28 mouse cellular contexts compared by ENCODE assay signal in genomic region chr13:37399340-37399739, GRCm38 (mm10). TPM values are rescaled to one million over a fixed set of nuclear protein-coding genes. Genes with fewer than 3 reads are reported as not detected.
DNase-seq lines count a peak whose midpoint lies in the region; ATAC-seq and TF ChIP-seq lines count a peak whose summit lies in the region.
"Had no signal": no experiment of that assay in that cellular context is flagged by ENCODE, and none has a peak within 500 bp of the region (broad histone marks: within the 10 kb centered on the region; RNA-seq: fewer than 3 reads in every experiment).

No protein-coding gene starts in this region.

- H3K9ac ChIP-seq in hindbrain, embryonic 16.5 days (ENCODE audit: low read depth, low read length) = no peak overlapping the region
- H3K9ac ChIP-seq: embryonic facial prominence, embryonic 12.5 days; heart, embryonic 15.5 days; hindbrain, embryonic 12.5 days; limb, embryonic 12.5 days; midbrain, embryonic 13.5 days; stomach, embryonic 15.5 days had no signal

- no peak for TF ChIP-seq CTCF in lung, adult 2 months (IDR thresholded peaks at IDR 0.05; ENCODE audit: insufficient read depth, low read length)
- TF ChIP-seq CTCF in cerebellum, adult 2 months (IDR thresholded peaks at IDR 0.05; ENCODE audit: borderline replicate concordance, insufficient read depth, low read depth, low read length) = no peak

- no peak for TF ChIP-seq POLR2A in lung, adult 2 months (IDR thresholded peaks at IDR 0.05; ENCODE audit: borderline replicate concordance, extremely low read depth, low read depth, low read length)
- no peak for TF ChIP-seq POLR2A in cerebellum, adult 2 months (IDR thresholded peaks at IDR 0.05; ENCODE audit: borderline replicate concordance, insufficient read depth, low read length)

- H3K4me2 ChIP-seq in hindbrain, embryonic 16.5 days (ENCODE audit: low read length) = no peak overlapping the region
- H3K4me2 ChIP-seq: embryonic facial prominence, embryonic 12.5 days; heart, embryonic 15.5 days; hindbrain, embryonic 12.5 days; limb, embryonic 12.5 days; liver, embryonic 11.5 days; midbrain, embryonic 13.5 days; stomach, embryonic 15.5 days had no signal

- H3K4me1 ChIP-seq in lung, adult 2 months (ENCODE audit: control insufficient read depth, insufficient read depth, low read length) = no peaks in the 10 kb centered on the region
- no peaks in the 10 kb centered on the region for H3K4me1 ChIP-seq in cerebellum, adult 2 months (ENCODE audit: control insufficient read depth, insufficient read depth, low read length)
- no peaks in the 10 kb centered on the region for H3K4me1 ChIP-seq in hindbrain, embryonic 16.5 days (ENCODE audit: control insufficient read depth, insufficient read depth, low read depth, low read length)
- H3K4me1 ChIP-seq: embryonic facial prominence, embryonic 12.5 days; heart, embryonic 15.5 days; hindbrain, embryonic 12.5 days; limb, embryonic 12.5 days; midbrain, embryonic 13.5 days; stomach, embryonic 15.5 days had no signal

- no peaks in the 10 kb centered on the region for H3K27me3 ChIP-seq in cerebellum, adult 2 months (ENCODE audit: control insufficient read depth, insufficient read depth, low read length)
- no peaks in the 10 kb centered on the region for H3K27me3 ChIP-seq in hindbrain, embryonic 16.5 days (replicated peaks; ENCODE audit: control insufficient read depth, insufficient read depth, low read length)
- H3K27me3 ChIP-seq: embryonic facial prominence, embryonic 12.5 days; heart, embryonic 15.5 days; hindbrain, embryonic 12.5 days; limb, embryonic 12.5 days; midbrain, embryonic 13.5 days; stomach, embryonic 15.5 days had no signal

- H3K4me3 ChIP-seq in lung, adult 2 months (replicated peaks; ENCODE audit: extremely low read depth, low read depth, low read length) = no peak overlapping the region
- no peak overlapping the region for H3K4me3 ChIP-seq in cerebellum, adult 2 months (replicated peaks; ENCODE audit: insufficient read depth, low read depth, low read length)
- H3K4me3 ChIP-seq in hindbrain, embryonic 16.5 days (ENCODE audit: low read length) = no peak overlapping the region
- H3K4me3 ChIP-seq: embryonic facial prominence, embryonic 12.5 days; heart, embryonic 10.5 days; heart, embryonic 15.5 days; hindbrain, embryonic 12.5 days; limb, embryonic 12.5 days; midbrain, embryonic 13.5 days; stomach, embryonic 15.5 days had no signal

- no peaks in the 10 kb centered on the region for H3K9me3 ChIP-seq in hindbrain, embryonic 16.5 days (ENCODE audit: control insufficient read depth, low read length)
- H3K9me3 ChIP-seq: embryonic facial prominence, embryonic 12.5 days; heart, embryonic 10.5 days; heart, embryonic 15.5 days; hindbrain, embryonic 12.5 days; limb, embryonic 12.5 days; midbrain, embryonic 13.5 days; stomach, embryonic 15.5 days had no signal

- H3K27ac ChIP-seq in cerebellum, adult 2 months (ENCODE audit: insufficient read depth, low read length) = no peak overlapping the region
- no peak overlapping the region for H3K27ac ChIP-seq in hindbrain, embryonic 16.5 days (ENCODE audit: low read depth, low read length)
- H3K27ac ChIP-seq: embryonic facial prominence, embryonic 12.5 days; heart, embryonic 10.5 days; heart, embryonic 15.5 days; hindbrain, embryonic 12.5 days; limb, embryonic 12.5 days; midbrain, embryonic 13.5 days; stomach, embryonic 15.5 days had no signal

- DNase-seq in adrenal gland, postnatal 14 days = peak; percentile 18
- no peak for DNase-seq in adrenal gland, postnatal 36 days
- peak; percentile 50 for DNase-seq in lung, postnatal 36 days
- no peak for DNase-seq in lung, adult 2 months
- DNase-seq in fibroblast of lung, adult 2 months (ENCODE audit: low read depth) = peak; percentile 56
- DNase-seq in gastrocnemius, adult 18-20 months (ENCODE audit: low spot score) = no peak
- no peak for DNase-seq in cerebellum, adult 2 months
- DNase-seq: B cell, adult 2 months; cerebellum, adult 11 months; cerebellum, adult 9-11 months; embryo, embryonic 11 days; kidney, adult 9 months; kidney, postnatal 14 days; layer of hippocampus, adult 9-11 months; lung, postnatal 10 days; thymus, postnatal 14 days had no signal

- 73% methylated on average over 8 of the region's 8 CpGs for WGBS in lung, adult 2 months
- WGBS in cerebellum, adult 2 months = 86% methylated on average over 8 of the region's 8 CpGs
- 90% methylated on average over 8 of the region's 8 CpGs for WGBS in hindbrain, embryonic 16.5 days

- ATAC-seq in hindbrain, embryonic 16.5 days = no peak
- ATAC-seq: activated CD4-positive, CD25-positive, alpha-beta regulatory T cell, adult 4 months; forebrain, embryonic 16.5 days; intestine, embryonic 16.5 days; midbrain, embryonic 13.5 days had no signal

- H3K36me3 ChIP-seq in hindbrain, embryonic 16.5 days (ENCODE audit: control insufficient read depth, insufficient read depth, low read length) = no peaks in the 10 kb centered on the region
- H3K36me3 ChIP-seq: embryonic facial prominence, embryonic 12.5 days; heart, embryonic 10.5 days; heart, embryonic 15.5 days; hindbrain, embryonic 12.5 days; limb, embryonic 12.5 days; midbrain, embryonic 13.5 days; stomach, embryonic 15.5 days had no signal

RNA-seq across cellular contexts. Expression of gene Ly86, which starts 54.3 kb away (rescaled TPM):
- 3.0 and 8.8 TPM in 2 replicates for total RNA-seq in adrenal gland, postnatal 14 days (2021)
- 1 to 10 TPM; 4.2 to 5.4 TPM for total RNA-seq in adrenal gland, postnatal 36 days (2021)
- 6.6 and 6.9 TPM in 2 replicates for polyA plus RNA-seq in lung, adult 2 months (2012; rRNA removed)
- under 1 TPM; 0.37 to 0.69 TPM for total RNA-seq in gastrocnemius, adult 18-20 months (2021)
- polyA plus RNA-seq in cerebellum, adult 2 months (2012; rRNA removed) = 8.6 and 9.3 TPM in 2 replicates
- 8.9 and 9.2 TPM in 2 replicates for polyA plus RNA-seq in hindbrain, embryonic 16.5 days (2015; fragmentation: Nextera tagmentation; extraction: Ambion mirVana)

Comparison
In these comparisons a context has a peak if more than half of its experiments do, and no peak if none do; other contexts are left out.
1. DNase-seq: peak in adrenal gland, postnatal 14 days (single experiment), lung, postnatal 36 days (single experiment) and fibroblast of lung, adult 2 months (single experiment); none in adrenal gland, postnatal 36 days (0 of 2), lung, adult 2 months (single experiment), gastrocnemius, adult 18-20 months (single experiment) and cerebellum, adult 2 months (0 of 2).